Mouse (Mus musculus) thymus, adult 2 months (tissue): ENCODE data around the gene 1110065P20Rik.

Source experiments
- CTCF ChIP-seq: fragments of 200-500 bp; IDR thresholded peaks from 2 replicates; pipeline ENCODE4 v1.5.1; 2012; ENCODE audit warnings: mild to moderate bottlenecking, control low read depth, low read length, moderate library complexity, borderline replicate concordance; ENCODE audit not compliant: control insufficient read depth, poor library complexity, insufficient read depth; ENCODE audit errors: extremely low read depth
- POLR2A ChIP-seq: fragments of 200-500 bp; IDR thresholded peaks from 2 replicates; pipeline ENCODE4 v1.6.1; 2012; ENCODE audit warnings: mild to moderate bottlenecking, low read length, control low read depth, moderate library complexity; ENCODE audit not compliant: control insufficient read depth, poor library complexity, insufficient read depth; ENCODE audit errors: extremely low read depth

- TF ChIP-seq CTCF, result no peak
- no peak for TF ChIP-seq POLR2A
Observed at GRCm38 (mm10) chr4:124825371-124825965, 25.5 kb downstream of the 1110065P20Rik start.
